Mouse (Mus musculus) testis, adult 2 months (tissue): Measurements from ENCODE around the gene Acer1. TPM values are rescaled to one million over a fixed set of nuclear protein-coding genes. Genes with fewer than 3 reads are reported as not detected.

Source experiments
- H3K27ac ChIP-seq: fragments of 200-500 bp; 2 replicates; pipeline ENCODE4 v1.5.1; 2012; ENCODE audit warnings: low read depth, low read length; ENCODE audit not compliant: control insufficient read depth, insufficient read depth
- H3K27me3 ChIP-seq: fragments of 200-500 bp; 2 replicates; pipeline ENCODE4 v1.6.1; 2012; ENCODE audit warnings: mild to moderate bottlenecking, low read length, moderate library complexity; ENCODE audit not compliant: control insufficient read depth, insufficient read depth
- H3K36me3 ChIP-seq: fragments of 200-500 bp; 2 replicates; pipeline ENCODE4 v1.6.1; 2012; ENCODE audit warnings: mild to moderate bottlenecking, low read length; ENCODE audit not compliant: control insufficient read depth, insufficient read depth
- H3K4me1 ChIP-seq: fragments of 200-500 bp; 2 replicates; pipeline ENCODE4 v1.6.1; 2012; ENCODE audit warnings: low read length; ENCODE audit not compliant: control insufficient read depth, insufficient read depth
- H3K4me3 ChIP-seq: fragments of 200-500 bp; 2 replicates; pipeline ENCODE4 v1.5.1; 2012; ENCODE audit warnings: low read depth, mild to moderate bottlenecking, low read length, moderate library complexity, mixed read lengths; ENCODE audit not compliant: control insufficient read depth
- CTCF ChIP-seq: fragments of 200-500 bp; IDR thresholded peaks from 2 replicates; pipeline ENCODE4 v1.5.1; 2012; ENCODE audit warnings: low read depth, mild to moderate bottlenecking, inconsistent platforms, low read length, moderate library complexity; ENCODE audit not compliant: control insufficient read depth, insufficient read depth, insufficient replicate concordance
- POLR2A ChIP-seq: fragments of 200-500 bp; IDR thresholded peaks from 2 replicates; pipeline ENCODE4 v1.6.1; 2012; ENCODE audit warnings: low read depth, mild to moderate bottlenecking, inconsistent platforms, low read length, moderate library complexity; ENCODE audit not compliant: control insufficient read depth
- polyA plus RNA-seq: library from polyadenylated mRNA; depleted of rRNA; stranded (reverse); fragments of >200 nt; gene quantifications from 2 replicates; pipeline ENCODE4 v1.2.3, GENCODE M21; 2012

The Acer1 gene
- polyA plus RNA-seq, 1 experiment: not detected

- TF ChIP-seq CTCF (no peak), POLR2A (no peak)
Observed at GRCm38 (mm10) chr17:56988441-56988840, 6.5 kb upstream of the Acer1 start.

GRCm38 (mm10) chr17:56986105-56986805, 4.3 kb upstream of the Acer1 start:
- Histone ChIP-seq H3K4me1 (peaks cover 5% of the 10 kb centered on the region), H3K36me3 (no peaks in the 10 kb centered on the region), H3K27me3 (no peaks in the 10 kb centered on the region), H3K27ac (no peak overlapping the region), H3K4me3 (no peak overlapping the region)
- TF ChIP-seq CTCF (no peak), POLR2A (no peak)

More at GRCm38 (mm10) chr17:56988441-56988840, 6.5 kb upstream of the Acer1 start:
- no peaks in the 10 kb centered on the region for H3K36me3 ChIP-seq
- peaks cover 5% of the 10 kb centered on the region for H3K4me1 ChIP-seq
- H3K4me3 ChIP-seq: no peak overlapping the region
- H3K27me3 ChIP-seq: no peaks in the 10 kb centered on the region
- H3K27ac ChIP-seq: no peak overlapping the region

GRCm38 (mm10) chr17:56985656-56986055, 3.7 kb upstream of the Acer1 start:
- TF ChIP-seq POLR2A (no peak), CTCF (no peak)
- no peak overlapping the region for H3K27ac ChIP-seq
- H3K27me3 ChIP-seq: no peaks in the 10 kb centered on the region
- no peaks in the 10 kb centered on the region for H3K36me3 ChIP-seq
- H3K4me1 ChIP-seq: peaks cover 2% of the 10 kb centered on the region
- H3K4me3 ChIP-seq: no peak overlapping the region

DNA sequence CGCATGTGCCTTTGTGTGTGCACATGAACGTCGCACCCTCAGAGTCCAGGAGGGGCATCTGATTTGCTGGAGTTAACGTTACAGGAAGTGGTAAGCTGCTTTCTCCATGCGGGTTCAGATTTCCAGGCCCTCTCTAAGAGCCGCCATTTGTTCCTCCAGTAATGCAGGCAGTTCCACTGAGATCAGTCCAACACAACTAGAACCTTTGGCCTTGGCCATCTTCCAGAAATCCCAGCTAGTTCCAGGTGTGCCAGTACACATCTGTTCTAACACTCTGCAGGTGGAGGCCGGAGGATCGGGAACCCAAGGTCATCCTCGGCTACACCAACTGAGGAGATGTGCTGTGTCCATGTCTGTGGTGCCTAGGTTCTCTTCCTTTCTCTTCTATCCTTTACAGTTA, 3.0 kb upstream of the Acer1 start:
- Histone ChIP-seq H3K27me3 (no peaks in the 10 kb centered on the region), H3K4me3 (no peak overlapping the region), H3K27ac (no peak overlapping the region), H3K36me3 (no peaks in the 10 kb centered on the region), H3K4me1 (peaks cover 2% of the 10 kb centered on the region)
- no peak for TF ChIP-seq POLR2A
- no peak for TF ChIP-seq CTCF

DNA sequence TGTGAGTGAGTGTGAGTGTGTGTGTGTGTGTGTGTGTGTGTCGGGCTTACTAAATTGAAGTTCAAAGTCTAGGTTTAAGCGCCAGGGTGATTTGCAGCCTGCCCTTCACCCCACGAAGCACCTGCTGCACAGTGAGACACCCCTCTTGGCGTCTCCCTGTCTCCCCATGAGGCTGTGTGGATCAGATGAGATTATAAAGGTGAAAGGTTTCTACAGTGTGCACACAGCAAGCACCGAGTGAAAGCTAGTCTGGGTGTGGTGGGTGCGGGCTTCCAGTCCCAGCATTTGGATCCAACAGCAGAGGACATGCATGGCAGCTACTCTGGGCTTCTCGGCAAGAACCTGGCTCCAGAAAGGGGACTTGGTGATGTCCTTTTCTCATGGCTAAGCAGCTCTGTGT, 877 bp downstream of the Acer1 start:
- H3K4me1 ChIP-seq: no peaks in the 10 kb centered on the region
- no peak overlapping the region for H3K4me3 ChIP-seq
- H3K36me3 ChIP-seq: no peaks in the 10 kb centered on the region
- no peaks in the 10 kb centered on the region for H3K27me3 ChIP-seq
- no peak overlapping the region for H3K27ac ChIP-seq
- TF ChIP-seq POLR2A (no peak), CTCF (no peak)

DNA sequence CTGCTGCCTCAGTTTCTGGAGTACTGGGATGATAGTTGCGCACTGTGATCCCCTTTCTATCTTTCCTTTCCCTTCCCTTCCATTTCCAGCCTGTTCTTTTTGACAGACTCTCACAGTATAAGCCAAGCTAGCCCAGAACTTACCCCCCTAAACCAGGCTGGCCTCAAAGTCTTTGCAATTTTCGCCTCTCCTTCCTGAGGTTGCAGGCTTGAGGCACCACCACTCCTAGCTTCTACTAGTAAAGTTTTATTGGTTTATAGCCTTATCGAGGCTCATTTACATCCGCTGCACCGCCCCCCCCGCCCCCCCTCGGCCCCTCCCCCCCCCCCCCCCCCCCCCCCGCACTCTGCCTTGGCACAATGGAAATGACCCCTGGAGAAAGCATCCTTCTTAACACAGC, 2.4 kb downstream of the Acer1 start:
- Histone ChIP-seq H3K4me1 (peaks cover 2% of the 10 kb centered on the region), H3K4me3 (no peak overlapping the region), H3K27ac (no peak overlapping the region), H3K27me3 (no peaks in the 10 kb centered on the region), H3K36me3 (no peaks in the 10 kb centered on the region)
- TF ChIP-seq CTCF (no peak), POLR2A (no peak)

GRCm38 (mm10) chr17:56976531-56977390, 5.2 kb downstream of the Acer1 start:
- H3K4me1 ChIP-seq: peaks cover 5% of the 10 kb centered on the region
- no peaks in the 10 kb centered on the region for H3K36me3 ChIP-seq
- no peak for TF ChIP-seq CTCF
- TF ChIP-seq POLR2A: no peak
- H3K27ac ChIP-seq: no peak overlapping the region
- no peak overlapping the region for H3K4me3 ChIP-seq
- no peaks in the 10 kb centered on the region for H3K27me3 ChIP-seq
